Mouse (Mus musculus): ENCODE data around the gene Gm10134. TPM values are rescaled to one million over a fixed set of nuclear protein-coding genes. Genes with fewer than 3 reads are reported as not detected.
A peak's percentile ranks its signal among the peaks of the same experiment; 100 is the strongest.
"Not testable (repeated sequence)": the region's sequence is repeated elsewhere in the genome, so short reads cannot be mapped to it uniquely, and the experiment has no call there.

Gm10134 gene
- polyA plus RNA-seq, 1 experiment from 2014 or later, result 3.6 TPM

DNA sequence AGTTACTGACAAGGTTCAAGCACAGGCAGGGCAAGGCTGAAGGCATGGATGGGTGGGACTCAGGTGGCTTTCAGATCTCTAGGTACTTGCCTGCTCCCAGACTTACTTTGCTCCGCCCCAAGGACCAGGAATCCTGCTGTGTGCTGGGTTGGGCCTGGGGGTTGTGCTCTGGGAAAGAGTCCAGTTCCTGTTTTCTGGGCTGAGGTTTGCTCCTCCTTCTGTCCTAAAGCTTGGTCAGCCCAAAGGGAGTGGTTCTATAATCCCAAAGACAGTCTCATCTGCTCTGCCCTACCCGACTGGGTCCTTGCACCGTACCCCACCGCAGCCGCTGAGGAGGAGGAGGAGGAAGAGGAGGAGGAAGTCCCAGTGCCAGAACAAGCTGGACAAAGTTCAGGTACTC lies 9.2 kb upstream of the Gm10134 start, which contains the start of gene Gbgt1:
Gbgt1 (plus strand) TSS at position 221 of the 400 bp plus-strand sequence.
- H3K4me2 ChIP-seq (ENCODE audit: low read length), result no peak within 1 kb of the TSS
- H3K4me3 ChIP-seq (ENCODE audit: low read depth, low read length), result no peak within 1 kb of the TSS
- ATAC-seq, result no peak
- WGBS, result 79% methylated on average over 5 of the region's 5 CpGs
- H3K27me3 ChIP-seq (ENCODE audit: control insufficient read depth, insufficient read depth, low read depth, low read length), result no peaks in the 10 kb centered on the region
- no peak within 1 kb of the TSS for H3K9ac ChIP-seq (ENCODE audit: low read depth, low read length)
- H3K9me3 ChIP-seq (replicated peaks; ENCODE audit: control insufficient read depth, low read length, poor library complexity, severe bottlenecking), result no peaks in the 10 kb centered on the region
- H3K36me3 ChIP-seq (ENCODE audit: control insufficient read depth, insufficient read depth, low read length), result no peaks in the 10 kb centered on the region
- no peaks in the 10 kb centered on the region for H3K4me1 ChIP-seq (ENCODE audit: control insufficient read depth, insufficient read depth, low read length)
- H3K27ac ChIP-seq (ENCODE audit: low read length), result no peak within 1 kb of the TSS

GRCm38 (mm10) chr2:28497561-28497960 lies 8.3 kb upstream of the Gm10134 start:
- H3K9ac ChIP-seq (ENCODE audit: low read depth, low read length), result no peak overlapping the region
- no peak for ATAC-seq
- WGBS, result 89% methylated on average over 5 of the region's 5 CpGs

GRCm38 (mm10) chr2:28498431-28498830 lies 7.5 kb upstream of the Gm10134 start:
- Histone ChIP-seq H3K27ac (ENCODE audit: low read length) (no peak overlapping the region), H3K9ac (ENCODE audit: low read depth, low read length) (no peak overlapping the region), H3K4me3 (ENCODE audit: low read depth, low read length) (no peak overlapping the region), H3K9me3 (replicated peaks; ENCODE audit: control insufficient read depth, low read length, poor library complexity, severe bottlenecking) (no peaks in the 10 kb centered on the region), H3K4me1 (ENCODE audit: control insufficient read depth, insufficient read depth, low read length) (no peaks in the 10 kb centered on the region), H3K36me3 (ENCODE audit: control insufficient read depth, insufficient read depth, low read length) (no peaks in the 10 kb centered on the region), H3K27me3 (ENCODE audit: control insufficient read depth, insufficient read depth, low read depth, low read length) (no peaks in the 10 kb centered on the region), H3K4me2 (ENCODE audit: low read length) (no peak overlapping the region)
- ATAC-seq, result no peak
- WGBS, result 90% methylated on average over 4 of the region's 4 CpGs

More at GRCm38 (mm10) chr2:28497561-28497960, 8.3 kb upstream of the Gm10134 start:
- H3K4me2 ChIP-seq (ENCODE audit: low read length), result no peak overlapping the region
- H3K27me3 ChIP-seq (ENCODE audit: control insufficient read depth, insufficient read depth, low read depth, low read length), result no peaks in the 10 kb centered on the region
- no peak overlapping the region for H3K27ac ChIP-seq (ENCODE audit: low read length)
- no peaks in the 10 kb centered on the region for H3K9me3 ChIP-seq (replicated peaks; ENCODE audit: control insufficient read depth, low read length, poor library complexity, severe bottlenecking)
- H3K4me1 ChIP-seq (ENCODE audit: control insufficient read depth, insufficient read depth, low read length), result no peaks in the 10 kb centered on the region
- H3K36me3 ChIP-seq (ENCODE audit: control insufficient read depth, insufficient read depth, low read length), result no peaks in the 10 kb centered on the region
- no peak overlapping the region for H3K4me3 ChIP-seq (ENCODE audit: low read depth, low read length)

GRCm38 (mm10) chr2:28502987-28503386 lies 2.9 kb upstream of the Gm10134 start:
- WGBS, result 86% methylated on average over 10 of the region's 10 CpGs
- Histone ChIP-seq H3K4me2 (ENCODE audit: low read length) (no peak overlapping the region), H3K9me3 (replicated peaks; ENCODE audit: control insufficient read depth, low read length, poor library complexity, severe bottlenecking) (no peaks in the 10 kb centered on the region), H3K27ac (ENCODE audit: low read length) (no peak overlapping the region), H3K4me1 (ENCODE audit: control insufficient read depth, insufficient read depth, low read length) (no peaks in the 10 kb centered on the region), H3K36me3 (ENCODE audit: control insufficient read depth, insufficient read depth, low read length) (no peaks in the 10 kb centered on the region), H3K4me3 (ENCODE audit: low read depth, low read length) (no peak overlapping the region), H3K27me3 (ENCODE audit: control insufficient read depth, insufficient read depth, low read depth, low read length) (no peaks in the 10 kb centered on the region), H3K9ac (ENCODE audit: low read depth, low read length) (no peak overlapping the region)
- no peak for ATAC-seq

DNA sequence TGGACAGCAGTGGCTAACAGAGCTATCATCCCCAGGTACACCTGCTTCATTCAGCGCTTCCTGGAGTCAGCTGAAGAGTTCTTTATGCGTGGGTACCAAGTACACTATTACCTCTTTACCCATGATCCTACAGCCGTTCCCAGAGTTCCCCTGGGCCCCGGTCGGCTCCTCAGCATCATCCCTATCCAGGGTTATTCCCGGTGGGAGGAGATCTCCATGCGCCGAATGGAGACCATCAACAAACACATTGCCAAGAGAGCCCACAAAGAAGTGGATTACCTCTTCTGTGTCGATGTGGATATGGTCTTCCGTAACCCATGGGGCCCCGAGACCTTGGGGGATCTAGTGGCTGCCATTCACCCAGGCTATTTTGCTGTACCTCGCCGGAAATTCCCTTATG lies 1.2 kb upstream of the Gm10134 start:
- 90% methylated on average over 13 of the region's 13 CpGs for WGBS
- no peak overlapping the region for H3K9ac ChIP-seq (ENCODE audit: low read depth, low read length)
- no peak overlapping the region for H3K4me2 ChIP-seq (ENCODE audit: low read length)
- no peak overlapping the region for H3K27ac ChIP-seq (ENCODE audit: low read length)
- no peak overlapping the region for H3K4me3 ChIP-seq (ENCODE audit: low read depth, low read length)
- no peaks in the 10 kb centered on the region for H3K27me3 ChIP-seq (ENCODE audit: control insufficient read depth, insufficient read depth, low read depth, low read length)
- no peaks in the 10 kb centered on the region for H3K9me3 ChIP-seq (replicated peaks; ENCODE audit: control insufficient read depth, low read length, poor library complexity, severe bottlenecking)
- no peak for ATAC-seq
- no peaks in the 10 kb centered on the region for H3K36me3 ChIP-seq (ENCODE audit: control insufficient read depth, insufficient read depth, low read length)
- H3K4me1 ChIP-seq (ENCODE audit: control insufficient read depth, insufficient read depth, low read length), result no peaks in the 10 kb centered on the region

DNA sequence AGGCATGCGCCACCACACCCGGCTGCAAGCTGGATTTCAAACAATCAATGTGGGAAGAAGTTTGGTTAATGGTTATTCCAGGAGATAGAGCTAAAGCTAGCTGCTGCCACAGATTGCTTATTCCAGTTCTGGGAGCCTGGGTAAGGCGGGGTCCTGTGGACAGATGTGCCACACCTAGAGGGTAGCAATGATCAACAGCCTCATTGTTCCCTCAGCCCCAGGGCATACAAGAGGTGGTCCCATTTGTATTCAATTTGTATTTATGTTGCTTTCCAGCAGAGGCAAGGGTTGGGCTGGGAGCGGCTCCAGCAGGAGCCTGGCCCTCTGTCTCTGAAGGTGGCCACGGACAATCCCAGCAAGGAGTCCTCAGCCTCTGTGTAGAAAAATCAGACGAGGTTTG lies 396 bp downstream of the Gm10134 start:
- no peak for ATAC-seq
- Histone ChIP-seq H3K27me3 (ENCODE audit: control insufficient read depth, insufficient read depth, low read depth, low read length) (no peaks in the 10 kb centered on the region), H3K27ac (ENCODE audit: low read length) (no peak overlapping the region), H3K9me3 (replicated peaks; ENCODE audit: control insufficient read depth, low read length, poor library complexity, severe bottlenecking) (no peaks in the 10 kb centered on the region), H3K4me1 (ENCODE audit: control insufficient read depth, insufficient read depth, low read length) (no peaks in the 10 kb centered on the region), H3K4me2 (ENCODE audit: low read length) (no peak overlapping the region), H3K4me3 (ENCODE audit: low read depth, low read length) (no peak overlapping the region), H3K36me3 (ENCODE audit: control insufficient read depth, insufficient read depth, low read length) (no peaks in the 10 kb centered on the region), H3K9ac (ENCODE audit: low read depth, low read length) (no peak overlapping the region)
- WGBS, result 82% methylated on average over 6 of the region's 6 CpGs

DNA sequence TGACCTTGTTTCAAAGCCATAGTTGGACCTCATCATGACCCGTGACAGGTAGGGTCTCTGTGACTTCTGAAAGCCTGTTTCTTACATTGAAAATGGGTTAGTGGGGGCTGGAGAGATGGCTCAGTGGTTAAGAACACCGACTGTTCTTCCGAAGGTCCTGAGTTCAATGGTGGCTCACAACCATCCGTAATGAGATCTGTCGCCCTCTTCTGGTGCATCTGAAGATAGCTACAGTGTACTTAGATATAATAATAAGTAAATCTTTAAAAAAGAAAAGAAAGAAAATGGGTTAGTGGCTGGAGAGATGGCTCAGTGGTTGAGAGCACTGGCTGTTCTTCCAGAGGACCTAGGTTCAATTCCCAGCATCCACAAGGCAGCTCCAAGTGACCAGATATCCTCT lies 5.7 kb downstream of the Gm10134 start:
- H3K4me1 ChIP-seq (ENCODE audit: control insufficient read depth, insufficient read depth, low read length), result peaks cover 22% of the 10 kb centered on the region
- not testable (repeated sequence) for H3K27me3 ChIP-seq (ENCODE audit: control insufficient read depth, insufficient read depth, low read depth, low read length); H3K27ac ChIP-seq (ENCODE audit: low read length); H3K4me3 ChIP-seq (ENCODE audit: low read depth, low read length); H3K4me2 ChIP-seq (ENCODE audit: low read length); H3K9me3 ChIP-seq (replicated peaks; ENCODE audit: control insufficient read depth, low read length, poor library complexity, severe bottlenecking); H3K9ac ChIP-seq (ENCODE audit: low read depth, low read length); H3K36me3 ChIP-seq (ENCODE audit: control insufficient read depth, insufficient read depth, low read length); ATAC-seq
- 55% methylated on average over 5 of the region's 5 CpGs for WGBS

DNA sequence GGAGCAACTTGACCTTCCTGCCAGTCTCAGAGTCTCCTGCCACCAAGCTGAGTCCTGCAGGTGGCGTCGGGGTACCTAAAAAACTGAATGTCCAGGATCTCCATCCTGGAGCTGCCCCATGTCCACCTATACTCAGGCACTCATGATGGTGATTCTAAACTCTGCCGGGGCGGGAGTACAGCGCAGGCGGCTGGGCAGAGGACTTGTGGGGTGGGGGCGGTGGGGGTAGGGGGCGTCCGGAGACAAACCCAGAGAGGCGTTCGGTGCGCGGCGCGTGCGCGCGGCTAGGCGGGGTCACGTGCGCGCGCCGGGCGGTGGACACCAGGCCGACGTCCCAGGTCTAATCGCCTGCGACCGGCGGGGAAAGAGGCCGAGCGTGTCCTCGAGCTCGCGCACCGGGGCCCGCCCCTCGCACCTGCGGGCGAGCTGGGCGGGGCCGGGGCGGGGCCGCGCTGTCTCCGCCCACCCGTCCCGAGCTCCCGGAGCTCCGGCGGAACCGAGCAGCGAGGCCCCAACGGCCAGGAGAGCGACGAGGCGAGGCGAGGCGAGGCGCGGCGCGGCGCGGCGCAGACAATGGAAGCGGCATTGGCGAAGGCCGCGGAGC lies 7.0 kb downstream of the Gm10134 start, which contains the start of gene Ralgds:
Ralgds (plus strand) TSS at position 328 of the 604 bp plus-strand sequence.
- under 1% methylated on average over 35 of the region's 71 CpGs for WGBS
- Histone ChIP-seq H3K4me1 (ENCODE audit: control insufficient read depth, insufficient read depth, low read length) (peaks cover 35% of the 10 kb centered on the region), H3K9me3 (replicated peaks; ENCODE audit: control insufficient read depth, low read length, poor library complexity, severe bottlenecking) (no peaks in the 10 kb centered on the region), H3K9ac (ENCODE audit: low read depth, low read length) (peak within 1 kb of the TSS; percentile 90), H3K27me3 (ENCODE audit: control insufficient read depth, insufficient read depth, low read depth, low read length) (no peaks in the 10 kb centered on the region), H3K4me3 (ENCODE audit: low read depth, low read length) (peak within 1 kb of the TSS; percentile 64), H3K4me2 (ENCODE audit: low read length) (peak within 1 kb of the TSS; percentile 97), H3K36me3 (ENCODE audit: control insufficient read depth, insufficient read depth, low read length) (no peaks in the 10 kb centered on the region), H3K27ac (ENCODE audit: low read length) (peak within 1 kb of the TSS; percentile 92)
- ATAC-seq, result peak; percentile 70

- Histone ChIP-seq H3K4me3 (ENCODE audit: low read depth, low read length) (peak overlapping the region; percentile 64), H3K9me3 (replicated peaks; ENCODE audit: control insufficient read depth, low read length, poor library complexity, severe bottlenecking) (no peaks in the 10 kb centered on the region), H3K4me1 (ENCODE audit: control insufficient read depth, insufficient read depth, low read length) (peaks cover 43% of the 10 kb centered on the region), H3K27me3 (ENCODE audit: control insufficient read depth, insufficient read depth, low read depth, low read length) (no peaks in the 10 kb centered on the region), H3K27ac (ENCODE audit: low read length) (peak overlapping the region; percentile 92), H3K4me2 (ENCODE audit: low read length) (peak overlapping the region; percentile 97), H3K36me3 (ENCODE audit: control insufficient read depth, insufficient read depth, low read length) (no peaks in the 10 kb centered on the region), H3K9ac (ENCODE audit: low read depth, low read length) (peak overlapping the region; percentile 90)
- ATAC-seq, result peak; percentile 53
- 4% methylated on average over 44 of the region's 47 CpGs for WGBS
Measured at GRCm38 (mm10) chr2:28513431-28514370, 7.8 kb downstream of the Gm10134 start.
